Mouse (Mus musculus): ENCODE data around the gene Lmf2.

- TF ChIP-seq CTCF (IDR thresholded peaks at IDR 0.05; ENCODE audit: borderline replicate concordance, insufficient read depth, low read depth, low read length) (no peak), POLR2A (IDR thresholded peaks at IDR 0.05; ENCODE audit: borderline replicate concordance, insufficient read depth, low read length) (no peak)
These were observed 18.9 kb upstream of the Lmf2 start for GRCm38 (mm10) chr15:89374340-89374739.
